Mouse (Mus musculus): ENCODE data around the gene Ccdc175.

DNA sequence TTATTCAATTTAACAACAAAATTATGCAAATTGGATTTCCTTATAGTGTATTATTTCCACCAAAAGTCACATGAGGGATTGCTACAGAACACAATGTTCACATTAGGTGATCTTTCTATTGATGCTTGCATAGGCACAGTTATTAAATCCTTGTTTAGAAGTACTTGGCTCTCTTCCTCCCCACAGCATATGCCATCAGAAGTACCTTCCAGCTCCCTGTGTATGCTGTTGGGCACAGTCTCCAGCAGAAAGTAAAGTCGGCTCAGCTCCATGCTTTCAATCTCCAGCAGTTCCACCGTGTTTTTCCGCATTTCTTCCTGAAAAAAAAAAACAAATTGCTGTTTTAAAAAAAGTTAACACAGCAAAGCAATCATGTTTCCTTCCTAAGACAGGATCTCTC lies 6.5 kb downstream of the Ccdc175 start:
- no peak for TF ChIP-seq CTCF (IDR thresholded peaks at IDR 0.05; ENCODE audit: borderline replicate concordance, extremely low read depth, insufficient read depth, insufficient read length)
- TF ChIP-seq POLR2A (IDR thresholded peaks at IDR 0.05; ENCODE audit: borderline replicate concordance, extremely low read depth, insufficient read depth, insufficient read length, poor library complexity, severe bottlenecking): no peak
